Mouse (Mus musculus) embryonic fibroblast, embryonic 13.5 days (primary cell): ENCODE results near the gene Irf2bp1.

Source experiments
- CTCF ChIP-seq: IDR thresholded peaks from 2 replicates; pipeline ENCODE4 v1.5.1; 2011; ENCODE audit warnings: mild to moderate bottlenecking, control low read depth, low read length, moderate library complexity, borderline replicate concordance; ENCODE audit not compliant: insufficient read depth
- POLR2A ChIP-seq: IDR thresholded peaks from 2 replicates; pipeline ENCODE4 v1.6.1; 2011; ENCODE audit warnings: low read depth, mild to moderate bottlenecking, control low read depth, low read length, moderate library complexity

DNA sequence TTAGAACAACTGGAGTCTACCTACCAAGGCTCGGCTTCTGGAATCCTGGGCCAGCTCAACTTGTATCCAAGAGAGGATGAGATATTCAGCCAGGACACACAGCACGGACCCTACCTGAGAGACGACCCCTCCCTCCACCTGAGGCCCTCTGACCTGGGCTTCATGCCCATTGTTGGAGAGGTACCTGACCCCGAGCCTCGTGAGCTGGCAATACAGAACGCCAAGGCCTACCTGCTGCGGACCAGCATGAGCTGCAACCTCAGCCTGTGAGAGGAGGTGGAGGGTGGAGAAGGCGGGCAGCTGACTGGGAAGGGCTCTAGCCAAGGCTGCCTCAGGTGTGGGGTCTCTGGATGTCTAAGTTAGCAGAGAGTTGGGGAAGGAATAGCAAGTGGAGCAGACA is 51.3 kb downstream of the Irf2bp1 start:
- TF ChIP-seq CTCF, result no peak
- no peak for TF ChIP-seq POLR2A
